Mouse (Mus musculus) gastrocnemius, postnatal 4 days (tissue): ENCODE results near the gene Dnah11. TPM values are rescaled to one million over a fixed set of nuclear protein-coding genes. Genes with fewer than 3 reads are reported as not detected.

Experiments
- DNase-seq, 2 experiments: peaks; one replicate each; pipeline ENCODE4 v3.0.0; 2021 to 2022; ENCODE audit warnings: low spot score in 2 of 2, mixed read lengths in 2 of 2
- total RNA-seq, 2 experiments: library from RNA; stranded (reverse); gene quantifications; 2 replicates each; pipeline ENCODE4 v1.2.3; 2021

Dnah11 gene
- total RNA-seq, 2 experiments from 2014 or later, result 0.03 to 0.29 TPM

DNA sequence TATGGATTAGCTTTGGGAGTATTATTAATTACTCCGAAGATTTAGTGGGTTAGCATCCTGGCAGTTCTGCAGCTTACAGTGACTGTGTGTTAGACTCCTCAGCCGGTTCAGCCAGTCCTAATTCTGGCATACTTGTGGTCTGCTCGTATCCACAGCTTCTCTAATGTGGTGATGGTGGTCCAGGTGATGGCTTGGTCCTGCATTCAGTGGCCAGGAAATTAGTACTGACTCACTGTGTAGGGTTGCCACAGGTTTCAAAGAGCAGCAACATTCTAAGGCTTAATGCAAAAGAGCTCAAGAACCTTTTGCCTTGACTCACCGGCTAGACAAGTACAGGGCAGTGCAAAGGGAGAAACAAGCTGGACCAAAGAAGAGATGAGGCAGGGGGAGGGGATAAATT is 103.9 kb downstream of the Dnah11 start:
- no peak for DNase-seq

DNA sequence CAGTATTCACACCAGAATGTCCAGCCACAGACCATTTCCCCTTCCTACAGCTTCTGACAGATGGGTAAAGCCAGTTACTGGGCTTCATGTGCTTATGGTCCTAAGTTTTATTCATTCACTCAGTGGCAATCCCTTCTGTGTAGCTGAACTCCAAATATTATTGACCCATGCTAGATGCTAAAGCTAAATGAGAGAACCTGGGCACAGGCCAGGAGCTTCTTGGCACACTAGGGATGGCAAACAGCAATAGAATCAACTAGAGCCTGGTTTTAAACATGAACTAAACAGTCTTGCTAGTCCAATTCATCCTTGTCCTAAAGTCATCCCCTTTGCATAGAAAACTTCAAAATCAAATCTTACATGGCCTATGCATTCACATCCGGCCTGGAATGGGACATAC is 113.6 kb downstream of the Dnah11 start:
- DNase-seq, result no peak

- DNase-seq, result no peak
Measured at GRCm38 (mm10) chr12:118084806-118085205, 114.0 kb downstream of the Dnah11 start.

GRCm38 (mm10) chr12:118084134-118084533 is 114.7 kb downstream of the Dnah11 start:
- peak in 1 of 2 experiments; percentile 12 for DNase-seq

DNA sequence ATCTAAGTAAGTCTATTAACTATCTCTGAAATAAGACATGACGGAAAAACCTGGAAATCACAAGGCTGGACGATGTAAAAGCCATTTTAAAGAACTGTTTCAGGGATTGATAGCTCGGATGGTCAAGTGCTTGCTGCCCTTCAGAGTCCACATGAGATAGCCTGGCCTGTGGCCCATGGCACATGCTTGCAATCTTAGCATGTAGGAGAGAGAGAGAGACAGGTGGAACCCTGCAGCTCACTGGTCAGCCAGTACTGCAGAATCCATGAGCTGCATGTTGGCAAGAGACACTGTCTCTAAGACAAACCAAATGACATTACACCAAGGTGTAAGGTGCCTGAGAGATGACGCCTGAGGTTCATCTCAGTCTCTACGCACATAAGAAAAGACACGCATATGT is 118.4 kb downstream of the Dnah11 start:
- no peak for DNase-seq

DNA sequence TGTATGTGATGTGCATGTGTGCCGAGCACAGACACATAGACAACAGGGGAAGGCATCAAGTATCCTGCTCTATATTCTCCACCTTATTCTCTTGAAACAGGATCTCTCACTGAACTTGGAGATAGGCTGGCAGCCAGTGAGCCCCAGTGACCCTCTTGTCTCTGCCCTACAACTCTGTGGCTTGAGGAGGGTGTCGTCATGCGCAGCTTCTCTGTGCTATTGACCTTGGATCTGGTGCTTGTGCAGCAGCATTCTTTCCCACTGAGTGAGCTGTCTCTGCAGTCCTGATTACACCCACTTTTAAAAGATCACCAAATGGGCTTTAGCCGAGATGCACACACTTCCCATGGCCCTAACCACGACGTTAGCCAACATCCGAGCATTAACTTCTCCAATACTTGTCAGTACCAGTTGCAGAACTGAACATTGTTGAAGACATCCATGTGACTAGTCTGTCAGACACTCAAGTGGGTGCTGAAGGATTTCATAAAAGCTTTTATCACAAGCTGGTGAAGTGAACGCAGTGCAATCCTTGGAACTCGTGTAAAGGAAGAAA is 120.3 kb downstream of the Dnah11 start:
- DNase-seq, result no peak

GRCm38 (mm10) chr12:118076802-118077201 is 122.0 kb downstream of the Dnah11 start:
- no peak for DNase-seq

- DNase-seq, result no peak
Measured at GRCm38 (mm10) chr12:118072181-118072872, 126.5 kb downstream of the Dnah11 start.

GRCm38 (mm10) chr12:118071667-118072066 is 127.2 kb downstream of the Dnah11 start:
- DNase-seq, result no peak

DNA sequence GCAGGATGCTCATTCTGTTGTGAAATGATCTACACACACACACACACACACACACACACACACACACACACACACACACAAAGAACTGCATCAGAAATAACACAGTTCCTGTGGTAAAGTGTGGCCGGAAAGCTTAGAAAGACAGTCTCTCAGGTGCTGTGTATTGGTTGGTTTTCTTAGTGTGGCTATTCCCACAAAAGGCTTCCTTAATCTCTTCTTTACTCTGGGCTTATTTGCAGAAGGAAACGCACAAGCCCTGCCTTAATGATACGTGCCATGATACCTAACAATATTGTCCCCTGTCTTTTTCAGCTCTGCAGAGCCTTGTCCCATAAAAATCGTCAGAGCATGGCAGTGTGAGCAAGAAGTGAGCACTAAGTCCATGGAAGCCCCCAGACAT is 130.1 kb downstream of the Dnah11 start:
- DNase-seq, result no peak

DNA sequence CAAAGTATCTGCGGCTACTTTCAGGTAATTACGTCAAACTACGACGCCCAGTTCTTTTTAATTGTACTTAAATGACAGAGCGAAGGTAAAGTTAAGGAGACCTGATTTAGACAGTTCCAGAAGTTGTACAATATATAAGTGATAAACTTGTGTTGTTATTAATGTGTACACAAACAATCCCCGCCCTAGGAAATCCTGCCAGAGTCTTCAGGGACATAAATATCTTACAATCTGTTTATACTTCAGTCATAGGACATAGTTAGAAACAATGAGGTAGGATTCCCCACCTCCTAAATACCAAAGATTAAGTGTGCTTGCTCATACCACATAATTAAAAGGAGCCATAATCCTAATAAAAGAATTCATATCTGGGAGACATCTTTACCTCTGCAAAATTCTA is 136.5 kb downstream of the Dnah11 start:
- DNase-seq, result no peak

DNA sequence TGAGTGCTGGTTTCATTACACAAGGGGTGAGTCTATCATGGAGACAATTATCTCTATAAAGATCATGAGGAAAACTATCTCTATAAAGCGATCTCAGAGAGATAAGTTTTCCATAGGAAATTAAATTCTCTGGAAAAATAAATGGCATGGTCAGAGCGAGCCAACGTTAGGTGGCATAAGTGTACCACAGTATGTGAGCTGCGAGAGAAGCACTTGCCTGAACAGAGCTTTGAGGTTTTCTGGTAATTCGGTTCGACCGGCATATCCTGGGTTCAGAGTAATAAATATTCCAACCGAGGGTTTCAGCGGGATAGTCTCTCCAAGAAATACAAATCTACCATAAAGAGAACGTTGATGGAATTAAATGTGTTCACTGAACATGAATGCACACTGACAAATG is 142.0 kb downstream of the Dnah11 start:
- no peak for DNase-seq

DNA sequence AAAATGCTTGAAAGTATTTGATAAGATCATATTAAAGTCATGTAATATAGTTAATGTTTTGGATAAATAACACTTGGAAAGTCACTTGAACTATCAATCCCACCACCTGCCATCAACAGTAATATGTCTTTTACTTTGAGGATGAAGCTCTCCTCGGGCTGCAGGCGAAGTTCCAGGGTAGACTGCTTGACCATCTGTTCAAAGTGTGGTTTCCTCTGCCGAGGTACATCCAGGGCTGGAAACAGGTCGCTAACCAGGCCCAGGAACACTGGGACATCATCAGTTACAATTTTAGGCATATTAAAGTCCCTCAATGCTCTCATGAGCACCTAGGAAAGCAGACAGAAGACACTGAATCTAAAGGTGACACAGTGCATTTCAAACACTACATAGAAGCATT is 153.5 kb downstream of the Dnah11 start:
- no peak for DNase-seq

DNA sequence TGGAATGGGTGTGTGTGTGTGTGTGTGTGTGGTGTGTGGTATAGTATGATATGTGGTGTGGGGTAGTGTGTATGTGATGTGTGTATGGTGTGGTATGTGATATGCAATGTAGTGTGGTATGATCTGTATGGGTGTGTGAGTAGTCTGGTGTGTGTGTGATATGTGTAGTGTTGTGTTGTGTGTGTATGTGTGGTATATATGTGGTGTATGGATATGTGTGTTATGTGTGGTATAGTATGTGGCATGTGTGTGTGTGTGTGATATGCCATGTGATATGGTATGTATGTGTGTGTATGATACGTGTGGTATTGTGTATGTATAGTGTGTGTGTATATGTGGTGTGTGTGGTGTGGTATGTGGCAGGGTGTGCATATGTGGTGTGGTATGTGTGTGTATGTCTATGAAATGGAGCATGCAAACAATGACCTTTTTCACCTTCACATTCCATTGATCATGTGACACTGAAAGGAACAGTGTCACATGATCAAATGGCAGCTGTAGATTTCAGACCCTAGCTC is 155.7 kb downstream of the Dnah11 start:
- DNase-seq, result no peak

DNA sequence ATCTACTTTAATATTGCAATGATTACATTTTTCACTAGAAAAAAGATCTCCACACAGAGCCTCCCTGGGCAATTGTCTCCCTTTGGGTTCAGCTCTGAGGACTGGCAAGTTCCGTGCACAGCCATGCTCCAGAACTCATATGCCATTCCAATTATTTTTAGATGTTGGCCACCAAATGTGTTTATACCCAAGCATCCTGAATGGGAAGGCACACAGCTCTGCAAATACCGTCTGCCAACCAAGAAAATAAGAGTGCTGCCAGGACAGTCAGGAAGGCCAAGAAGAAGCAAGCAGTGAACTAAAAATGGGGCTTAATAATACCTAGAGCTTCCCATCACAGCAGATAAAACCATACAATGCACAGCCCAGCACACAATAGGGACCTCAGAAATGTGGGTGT is 156.6 kb downstream of the Dnah11 start:
- DNase-seq, result no peak

DNA sequence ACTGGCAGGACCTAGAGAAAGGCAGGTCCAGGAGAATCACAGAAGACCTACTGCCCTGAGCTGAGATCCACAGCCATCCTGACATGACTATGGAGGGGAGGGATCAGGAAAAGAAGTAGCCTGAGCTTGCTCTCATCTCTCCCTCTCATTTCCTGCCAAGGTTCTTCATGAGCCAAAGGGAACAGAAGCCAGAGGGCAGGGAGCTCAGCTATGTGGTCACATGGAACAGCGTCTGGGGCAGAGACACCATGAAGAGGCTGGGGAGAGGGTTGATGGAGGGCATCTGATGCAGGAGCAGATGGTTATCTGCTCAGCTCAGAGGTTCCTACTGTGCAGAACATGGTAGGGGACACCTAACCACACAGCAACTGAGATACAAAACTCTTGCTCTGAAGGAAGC is 163.9 kb downstream of the Dnah11 start:
- DNase-seq, result no peak

- DNase-seq, result no peak
Measured at GRCm38 (mm10) chr12:118025771-118026170, 173.1 kb downstream of the Dnah11 start.

GRCm38 (mm10) chr12:118018936-118019335 is 179.9 kb downstream of the Dnah11 start:
- DNase-seq, result no peak

GRCm38 (mm10) chr12:118013872-118014271 is 185.0 kb downstream of the Dnah11 start:
- no peak for DNase-seq

GRCm38 (mm10) chr12:118011921-118012320 is 186.9 kb downstream of the Dnah11 start:
- DNase-seq, result no peak

DNA sequence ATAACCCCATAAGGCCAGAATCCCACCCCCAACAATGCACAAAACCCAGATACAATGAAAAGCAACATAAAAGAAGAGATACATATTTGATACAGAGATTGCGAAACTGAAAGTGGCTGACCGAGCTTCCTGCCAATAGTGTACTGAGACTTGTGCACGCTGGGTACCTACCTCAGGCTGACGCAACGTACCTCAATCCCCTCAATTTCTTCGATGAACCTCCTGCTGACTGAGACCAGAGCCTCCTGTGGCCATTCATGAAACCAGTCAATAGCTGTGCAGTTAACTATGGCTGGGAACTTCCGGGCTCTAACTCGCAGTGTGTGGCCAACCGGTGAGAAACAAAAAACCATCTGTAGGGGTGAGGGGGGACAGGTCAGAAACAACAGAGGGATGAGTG is 203.9 kb downstream of the Dnah11 start:
- no peak for DNase-seq

GRCm38 (mm10) chr12:117993499-117993898 is 205.3 kb downstream of the Dnah11 start:
- DNase-seq, result peak; percentile 30 to 71
